Comparison of ENCODE assay signal across 16 mouse cellular contexts in the genomic region with DNA sequence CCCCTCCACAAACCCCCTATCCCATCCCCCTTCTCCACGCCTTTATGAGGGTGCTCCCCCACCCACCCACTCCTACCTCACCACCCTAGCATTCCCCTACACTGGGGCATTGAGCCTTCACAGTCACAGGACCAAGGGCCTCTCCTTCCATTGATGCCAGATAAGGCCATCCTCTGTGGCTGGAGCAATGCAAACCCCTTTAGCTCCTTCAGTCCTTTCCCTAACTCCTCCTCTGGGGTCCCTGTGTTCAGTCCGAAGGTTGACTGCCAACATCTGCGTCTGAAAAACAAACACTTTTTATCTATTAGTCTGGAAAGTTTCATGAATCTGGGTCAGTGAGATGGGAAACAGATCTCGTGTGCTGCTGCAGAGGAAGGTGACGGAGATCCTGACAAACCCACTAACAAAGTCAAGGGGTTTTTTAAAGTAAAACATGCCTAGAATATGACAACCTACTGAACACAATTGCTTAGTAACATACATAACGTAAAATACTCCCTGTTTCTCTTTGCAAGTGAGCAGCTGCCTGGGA. TPM values are rescaled to one million over a fixed set of nuclear protein-coding genes. Genes with fewer than 3 reads are reported as not detected.
A peak's percentile ranks its signal among the peaks of the same experiment; 100 is the strongest.
DNase-seq lines count a peak whose midpoint lies in the region; ATAC-seq and TF ChIP-seq lines count a peak whose summit lies in the region.
"Had no signal": no experiment of that assay in that cellular context is flagged by ENCODE, and none has a peak within 500 bp of the region (broad histone marks: within the 10 kb centered on the region; RNA-seq: fewer than 3 reads in every experiment).

No protein-coding gene starts in this region.

- H3K4me3 ChIP-seq in gastrocnemius, adult 2 months = no peak overlapping the region
- no peak overlapping the region for H3K4me3 ChIP-seq in kidney, postnatal 0 days (replicated peaks; ENCODE audit: low read depth, low read length)
- no peak overlapping the region for H3K4me3 ChIP-seq in embryonic facial prominence, embryonic 15.5 days (replicated peaks)
- no peak overlapping the region for H3K4me3 ChIP-seq in limb, embryonic 13.5 days
- H3K4me3 ChIP-seq: forebrain, embryonic 15.5 days; neural tube, embryonic 12.5 days had no signal

- H3K9me3 ChIP-seq in kidney, postnatal 0 days (replicated peaks; ENCODE audit: low read length) = no peaks in the 10 kb centered on the region; the same call in 1 of the 2 replicates
- 0 out of 2 replicates have a peak, but pooled peaks cover 7% of the 10 kb centered on the region for H3K9me3 ChIP-seq in embryonic facial prominence, embryonic 15.5 days (replicated peaks)
- H3K9me3 ChIP-seq in limb, embryonic 13.5 days = peaks cover 14% of the 10 kb centered on the region
- H3K9me3 ChIP-seq: forebrain, embryonic 15.5 days had no signal

- no peak overlapping the region for H3K9ac ChIP-seq in kidney, postnatal 0 days (ENCODE audit: low read depth, low read length)
- H3K9ac ChIP-seq in embryonic facial prominence, embryonic 15.5 days = no peak overlapping the region
- no peak overlapping the region for H3K9ac ChIP-seq in limb, embryonic 13.5 days
- H3K9ac ChIP-seq: forebrain, embryonic 15.5 days; neural tube, embryonic 12.5 days had no signal

- no peaks in the 10 kb centered on the region for H3K4me1 ChIP-seq in kidney, postnatal 0 days (replicated peaks; ENCODE audit: insufficient read depth, low read length)
- H3K4me1 ChIP-seq in embryonic facial prominence, embryonic 15.5 days = peaks cover 28% of the 10 kb centered on the region
- H3K4me1 ChIP-seq in limb, embryonic 13.5 days = peaks cover 32% of the 10 kb centered on the region
- H3K4me1 ChIP-seq: neural tube, embryonic 12.5 days had no signal

- WGBS in kidney, postnatal 0 days = 51% methylated on average over 6 of the region's 6 CpGs
- WGBS in embryonic facial prominence, embryonic 15.5 days = 37% methylated on average over 6 of the region's 6 CpGs
- WGBS in limb, embryonic 13.5 days = 33% methylated on average over 6 of the region's 6 CpGs

- no peaks in the 10 kb centered on the region for H3K36me3 ChIP-seq in kidney, postnatal 0 days (ENCODE audit: insufficient read depth, low read length)
- H3K36me3 ChIP-seq in embryonic facial prominence, embryonic 15.5 days = no peaks in the 10 kb centered on the region
- H3K36me3 ChIP-seq in limb, embryonic 13.5 days = peaks cover 5% of the 10 kb centered on the region; the same call in 1 of the 2 replicates
- H3K36me3 ChIP-seq: forebrain, embryonic 15.5 days; neural tube, embryonic 12.5 days had no signal

- intact Hi-C loops in gastrocnemius, adult 2 months (cut with DNase I) = no loop called here
- intact Hi-C loops in gastrocnemius, postnatal 14 days (cut with DNase I; ENCODE audit: low total_unique reads) = no loop called here

- no peaks in the 10 kb centered on the region for H3K27me3 ChIP-seq in kidney, postnatal 0 days (ENCODE audit: insufficient read depth, low read length)
- no peaks in the 10 kb centered on the region for H3K27me3 ChIP-seq in embryonic facial prominence, embryonic 15.5 days
- H3K27me3 ChIP-seq in limb, embryonic 13.5 days = no peaks in the 10 kb centered on the region
- H3K27me3 ChIP-seq: forebrain, embryonic 15.5 days; neural tube, embryonic 12.5 days had no signal

- 0 out of 2 replicates have a peak, but pooled peaks have one; percentile 29 for ATAC-seq in kidney, postnatal 0 days (replicated peaks; ENCODE audit: low FRiP score, low read depth)
- no peak for ATAC-seq in embryonic facial prominence, embryonic 15.5 days (ENCODE audit: insufficient number of reproducible peaks, low FRiP score, low TSS enrichment, low read depth)
- ATAC-seq in limb, embryonic 13.5 days (ENCODE audit: low FRiP score, low read depth) = no peak
- ATAC-seq: forebrain, embryonic 15.5 days; hindbrain, postnatal 0 days had no signal

- no peak for TF ChIP-seq CTCF in gastrocnemius, adult 2 months (IDR thresholded peaks at IDR 0.05)
- no peak for TF ChIP-seq CTCF in kidney, postnatal 0 days (IDR thresholded peaks at IDR 0.05; ENCODE audit: low read depth)

- peak overlapping the region; percentile 73 for H3K27ac ChIP-seq in gastrocnemius, adult 2 months
- H3K27ac ChIP-seq in kidney, postnatal 0 days = peak overlapping the region; percentile 44
- peak overlapping the region; percentile 79 for H3K27ac ChIP-seq in embryonic facial prominence, embryonic 15.5 days (replicated peaks)
- peak overlapping the region; percentile 77 for H3K27ac ChIP-seq in limb, embryonic 13.5 days
- H3K27ac ChIP-seq: forebrain, embryonic 15.5 days; hindbrain, postnatal 0 days; macrophage; neural tube, embryonic 12.5 days had no signal

- DNase-seq in gastrocnemius, adult 2 months = no peak
- DNase-seq in gastrocnemius, postnatal 25 days = no peak
- peak; percentile 62 for DNase-seq in kidney, postnatal 0 days (ENCODE audit: low spot score)
- DNase-seq in kidney, postnatal 10 days = no peak
- no peak for DNase-seq in thymus, postnatal 10 days (ENCODE audit: low spot score in 2 of 2)
- DNase-seq in gastrocnemius, postnatal 14 days = no peak
- DNase-seq: adrenal gland, postnatal 10 days; cerebellum, postnatal 14 days; midbrain, embryonic 14.5 days; spleen, adult 18-20 months had no signal

- no peak overlapping the region for H3K4me2 ChIP-seq in kidney, postnatal 0 days (ENCODE audit: low read length)
- H3K4me2 ChIP-seq in embryonic facial prominence, embryonic 15.5 days (replicated peaks) = no peak overlapping the region
- H3K4me2 ChIP-seq in limb, embryonic 13.5 days (replicated peaks) = 0 out of 2 replicates have a peak overlapping the region, but pooled peaks have one; percentile 9
- H3K4me2 ChIP-seq: forebrain, embryonic 15.5 days; neural tube, embryonic 12.5 days had no signal

RNA-seq across cellular contexts. Expression of gene Aknad1, which starts 43.0 kb away (rescaled TPM):
- total RNA-seq in gastrocnemius, adult 2 months (2021) = under 1 TPM; 0.06 to 0.08 TPM
- total RNA-seq in gastrocnemius, postnatal 25 days (2021) = under 1 TPM; 0.19 to 0.20 TPM
- not detected in 2 replicates for polyA plus RNA-seq in kidney, postnatal 0 days (2015; fragmentation: Nextera tagmentation; extraction: Ambion mirVana)
- 1.2 and 1.6 TPM in 2 replicates for polyA plus RNA-seq in embryonic facial prominence, embryonic 15.5 days (2015; fragmentation: Nextera tagmentation; extraction: Ambion mirVana)
- 1.8 TPM in 2 replicates for polyA plus RNA-seq in limb, embryonic 13.5 days (2015; fragmentation: Nextera tagmentation; extraction: Ambion mirVana)
- total RNA-seq in gastrocnemius, postnatal 14 days (2021) = under 1 TPM in 1 of 2 experiments, not detected in 1; 0.12 TPM
- total RNA-seq: hindbrain, postnatal 0 days had no signal
- polyA plus RNA-seq: forebrain, embryonic 15.5 days; hindbrain, postnatal 0 days; macrophage; midbrain, embryonic 14.5 days had no signal

RNA-seq across cellular contexts. Expression of gene Stxbp3, which starts 57.9 kb away (rescaled TPM):
- total RNA-seq in gastrocnemius, adult 2 months (2021) = 10 to 100 TPM; 30.5 to 40.4 TPM
- total RNA-seq in gastrocnemius, postnatal 25 days (2021) = 10 to 100 TPM; 23.5 to 26.4 TPM
- polyA plus RNA-seq in kidney, postnatal 0 days (2015; fragmentation: Nextera tagmentation; extraction: Ambion mirVana) = 35.5 and 37.6 TPM in 2 replicates
- polyA plus RNA-seq in embryonic facial prominence, embryonic 15.5 days (2015; fragmentation: Nextera tagmentation; extraction: Ambion mirVana) = 42.1 and 44.0 TPM in 2 replicates
- 38.6 and 38.8 TPM in 2 replicates for polyA plus RNA-seq in limb, embryonic 13.5 days (2015; fragmentation: Nextera tagmentation; extraction: Ambion mirVana)
- 10 to 100 TPM; 25.9 to 29.9 TPM for total RNA-seq in gastrocnemius, postnatal 14 days (2021)
